Mouse (Mus musculus) hindbrain, postnatal 0 days (tissue): ENCODE results near the gene Cmip. TPM values are rescaled to one million over a fixed set of nuclear protein-coding genes. Genes with fewer than 3 reads are reported as not detected.
A peak's percentile ranks its signal among the peaks of the same experiment; 100 is the strongest.

Experiments used
- ATAC-seq: fragments of 200-750 bp; cut with Nextera tagmentation; 2 replicates; pipeline ENCODE4 v1.8.0; 2017; ENCODE audit warnings: mild to moderate bottlenecking, moderate TSS enrichment, moderate library complexity
- DNase-seq: peaks from one replicate; pipeline ENCODE4 v3.0.0-alpha.2; 2015; ENCODE audit warnings: low spot score
- H3K27ac ChIP-seq: fragments of 300-500 bp; sonication (generic); 2 replicates; pipeline ENCODE4 v1.5.1; 2014; ENCODE audit warnings: mild to moderate bottlenecking
- H3K27me3 ChIP-seq: fragments of 300-500 bp; sonication (generic); 2 replicates; pipeline ENCODE4 v1.6.1; 2014; ENCODE audit warnings: low read length, mixed read lengths; ENCODE audit not compliant: insufficient read depth
- H3K36me3 ChIP-seq: fragments of 300-500 bp; sonication (generic); 2 replicates; pipeline ENCODE4 v1.6.1; 2014; ENCODE audit warnings: low read length, mixed read lengths; ENCODE audit not compliant: insufficient read depth
- H3K4me1 ChIP-seq: fragments of 300-500 bp; sonication (generic); 2 replicates; pipeline ENCODE4 v1.6.1; 2014; ENCODE audit warnings: antibody characterized with exemption, low read length, mixed read lengths; ENCODE audit not compliant: insufficient read depth
- H3K4me2 ChIP-seq: fragments of 300-500 bp; sonication (generic); 2 replicates; pipeline ENCODE4 v1.6.1; 2014; ENCODE audit warnings: low read depth, mild to moderate bottlenecking, low read length, moderate library complexity, mixed read lengths
- H3K4me3 ChIP-seq: fragments of 300-500 bp; sonication (generic); 2 replicates; pipeline ENCODE4 v1.5.1; 2014; ENCODE audit warnings: low read length
- H3K9ac ChIP-seq: fragments of 300-500 bp; sonication (generic); replicated peaks from 2 replicates; pipeline ENCODE4 v1.6.1; 2014; ENCODE audit warnings: mild to moderate bottlenecking, low read length, moderate library complexity, mixed read lengths
- H3K9me3 ChIP-seq: fragments of 300-500 bp; sonication (generic); 2 replicates; pipeline ENCODE4 v1.6.1; 2016; ENCODE audit warnings: low read length, mixed read lengths
- CTCF ChIP-seq: IDR thresholded peaks from 2 replicates; pipeline ENCODE4 v1.5.1; 2016; ENCODE audit warnings: antibody characterized with exemption, control low read depth, low read depth
- WGBS: fragments of 180-500 bp; shearing (Covaris S2); extraction: QIAGEN DNeasy Blood & Tissue Kit; methylation state at CpG from one replicate; pipeline ENCODE4 v1.1.7; 2014; 5-methylcytosine and 5-hydroxymethylcytosine counted together
- polyA plus RNA-seq: library from polyadenylated mRNA; unstranded; fragments of >200 nt; fragmentation: Nextera tagmentation; extraction: Ambion mirVana; gene quantifications from 2 replicates; pipeline ENCODE4 v1.2.1, GENCODE M21; 2015
- total RNA-seq: library from RNA; depleted of rRNA; stranded (reverse); fragments of >200 nt; gene quantifications from 2 replicates; pipeline ENCODE4 v1.2.3, GENCODE M21; 2014

Gene Cmip
- total and polyA plus RNA-seq, 2 experiments from 2014 or later: 163 to 230 TPM

- no peaks in the 10 kb centered on the region for H3K27me3 ChIP-seq
- H3K4me2 ChIP-seq: no peak overlapping the region
- no peak overlapping the region for H3K9ac ChIP-seq
- ATAC-seq (peak; percentile 24; the same call in 1 of the 2 replicates), DNase-seq (no peak)
- H3K36me3 ChIP-seq: 0 out of 2 replicates have a peak, but pooled peaks cover under 1% of the 10 kb centered on the region
- no peak overlapping the region for H3K4me3 ChIP-seq
- H3K9me3 ChIP-seq: no peaks in the 10 kb centered on the region
- no peak overlapping the region for H3K27ac ChIP-seq
- H3K4me1 ChIP-seq: no peaks in the 10 kb centered on the region
- 37% methylated on average over 11 of the region's 11 CpGs for WGBS
- no peak for TF ChIP-seq CTCF
Measured at GRCm38 (mm10) chr8:117462701-117463284, 205.9 kb downstream of the Cmip start.

DNA sequence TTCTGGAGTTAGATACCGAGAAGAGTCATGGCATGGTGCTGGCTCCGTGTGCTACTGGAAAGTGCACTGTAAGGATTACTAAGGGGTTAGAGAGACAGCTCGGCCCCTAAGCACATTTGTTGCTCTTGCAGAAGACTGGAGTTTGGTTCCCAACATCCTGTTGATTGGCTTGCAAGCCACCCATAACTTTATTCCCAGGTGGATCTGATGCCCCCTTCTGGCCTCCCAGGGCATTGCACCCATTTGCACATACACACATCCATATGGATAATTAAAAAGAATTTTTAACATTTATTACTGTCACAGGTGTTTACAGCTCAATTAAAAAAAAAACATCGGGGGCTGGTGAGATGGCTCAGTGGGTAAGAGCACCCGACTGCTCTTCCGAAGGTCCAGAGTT, 207.7 kb downstream of the Cmip start:
- Histone ChIP-seq H3K4me2 (no peak overlapping the region), H3K9ac (no peak overlapping the region), H3K27ac (no peak overlapping the region), H3K27me3 (no peaks in the 10 kb centered on the region), H3K4me3 (no peak overlapping the region), H3K9me3 (no peaks in the 10 kb centered on the region), H3K4me1 (no peaks in the 10 kb centered on the region), H3K36me3 (no peaks in the 10 kb centered on the region)
- TF ChIP-seq CTCF: peak; percentile 57
- DNase-seq (no peak), ATAC-seq (no peak)
- WGBS: 98% methylated on average over 6 of the region's 6 CpGs

GRCm38 (mm10) chr8:117465250-117465649, 208.4 kb downstream of the Cmip start:
- H3K9ac ChIP-seq: no peak overlapping the region
- WGBS: 29% methylated on average over 5 of the region's 5 CpGs
- no peak overlapping the region for H3K4me2 ChIP-seq
- H3K4me1 ChIP-seq: peaks cover 7% of the 10 kb centered on the region
- H3K4me3 ChIP-seq: no peak overlapping the region
- peak; percentile 92 for TF ChIP-seq CTCF
- H3K36me3 ChIP-seq: no peaks in the 10 kb centered on the region
- ATAC-seq (peak; percentile 69), DNase-seq (peak; percentile 95)
- H3K27ac ChIP-seq: no peak overlapping the region
- H3K9me3 ChIP-seq: no peaks in the 10 kb centered on the region
- no peaks in the 10 kb centered on the region for H3K27me3 ChIP-seq

DNA sequence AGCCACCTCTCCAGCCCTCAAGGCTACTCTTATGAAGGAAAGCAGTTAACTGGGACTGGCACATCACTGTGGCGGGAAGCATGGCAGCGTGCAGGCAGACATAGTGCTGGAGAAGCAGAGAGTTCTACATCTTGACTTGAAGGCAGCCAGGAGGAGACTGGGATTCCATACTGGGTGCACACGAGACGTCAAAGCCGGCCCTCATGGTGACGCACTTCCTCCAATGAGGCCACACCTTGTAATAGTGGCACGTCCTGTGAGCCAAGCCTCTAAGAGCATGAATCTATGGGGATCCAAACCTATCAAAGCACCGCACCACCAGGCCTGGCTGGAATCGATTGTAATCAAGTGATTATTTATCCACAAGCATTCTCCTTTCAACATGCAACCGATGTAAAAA, 210.6 kb downstream of the Cmip start:
- TF ChIP-seq CTCF: no peak
- Histone ChIP-seq H3K36me3 (no peaks in the 10 kb centered on the region), H3K27ac (no peak overlapping the region), H3K4me2 (no peak overlapping the region), H3K4me3 (no peak overlapping the region), H3K27me3 (no peaks in the 10 kb centered on the region), H3K9me3 (no peaks in the 10 kb centered on the region), H3K4me1 (peaks cover 7% of the 10 kb centered on the region), H3K9ac (no peak overlapping the region)
- no peak for DNase-seq
- WGBS: 86% methylated on average over 10 of the region's 10 CpGs
- no peak for ATAC-seq

DNA sequence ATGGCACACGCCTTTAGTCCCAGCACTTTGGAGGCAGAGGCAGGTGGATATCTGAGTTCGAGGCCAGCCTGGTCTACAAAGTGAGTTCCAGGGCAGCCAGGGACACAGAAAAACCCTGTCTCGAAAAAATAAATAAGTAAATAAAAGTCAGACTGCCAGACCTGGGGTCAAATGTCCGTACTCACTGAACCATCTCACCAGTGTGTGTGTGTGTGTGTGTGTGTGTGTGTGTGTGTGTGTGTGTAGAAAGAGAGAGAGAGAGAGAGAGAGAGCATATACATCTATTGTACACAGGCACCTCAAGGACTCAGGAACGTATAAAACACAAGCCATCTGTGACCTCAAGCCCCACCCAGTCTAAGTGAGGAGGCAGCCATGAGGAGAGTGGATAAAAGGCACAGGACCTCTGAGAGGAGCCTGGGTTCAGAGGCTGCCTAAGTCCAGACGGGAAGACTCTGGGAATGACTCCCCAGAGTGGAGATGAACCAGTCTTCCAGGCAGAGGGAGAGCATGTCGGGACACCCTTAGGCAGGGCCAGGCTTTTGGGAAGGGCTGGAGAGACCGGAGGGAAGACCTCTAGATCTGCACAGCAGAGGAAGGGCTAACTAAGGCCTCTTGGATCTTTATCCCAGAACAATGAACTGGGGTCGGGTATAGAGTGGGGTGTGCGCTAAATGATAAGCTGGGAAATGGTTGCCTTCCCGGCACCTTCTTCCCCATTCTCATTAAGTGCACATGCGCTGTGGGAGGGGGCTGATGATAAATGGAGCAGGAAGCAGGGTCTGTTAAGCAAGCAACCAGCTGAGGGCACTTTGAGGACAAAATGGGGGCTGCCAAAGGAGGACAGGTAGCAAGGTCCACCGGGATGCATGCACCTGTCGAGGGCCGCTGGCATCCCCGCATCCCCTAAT, 212.8 kb downstream of the Cmip start:
- DNase-seq (peak; percentile 77), ATAC-seq (peak; percentile 76)
- Histone ChIP-seq H3K4me3 (0 out of 2 replicates have a peak overlapping the region, but pooled peaks have one; percentile 13), H3K27me3 (no peaks in the 10 kb centered on the region), H3K4me1 (peaks cover 7% of the 10 kb centered on the region), H3K36me3 (no peaks in the 10 kb centered on the region), H3K27ac (peak overlapping the region; percentile 82), H3K9ac (peak overlapping the region; percentile 33), H3K4me2 (peak overlapping the region; percentile 47), H3K9me3 (no peaks in the 10 kb centered on the region)
- WGBS: 28% methylated on average over 16 of the region's 16 CpGs
- no peak for TF ChIP-seq CTCF

- Histone ChIP-seq H3K4me2 (peak overlapping the region; percentile 47), H3K27me3 (no peaks in the 10 kb centered on the region), H3K9me3 (no peaks in the 10 kb centered on the region), H3K9ac (peak overlapping the region; percentile 33), H3K4me1 (peaks cover 7% of the 10 kb centered on the region), H3K27ac (peak overlapping the region; percentile 82), H3K36me3 (no peaks in the 10 kb centered on the region), H3K4me3 (0 out of 2 replicates have a peak overlapping the region, but pooled peaks have one; percentile 13)
- under 1% methylated on average over 14 of the region's 14 CpGs for WGBS
- peak; percentile 49 for TF ChIP-seq CTCF
- peak; percentile 96 for DNase-seq
- peak; percentile 95 for ATAC-seq
Measured at GRCm38 (mm10) chr8:117470342-117470781, 213.5 kb downstream of the Cmip start.
